Mouse (Mus musculus) olfactory bulb, adult 2 months (tissue): ENCODE data around the gene Hspb1. TPM values are rescaled to one million over a fixed set of nuclear protein-coding genes. Genes with fewer than 3 reads are reported as not detected.

Source experiments
- H3K27ac ChIP-seq: fragments of 200-500 bp; 2 replicates; pipeline ENCODE4 v1.5.1; 2012; ENCODE audit warnings: low read depth, low read length; ENCODE audit not compliant: insufficient read depth
- H3K4me1 ChIP-seq: fragments of 200-500 bp; 2 replicates; pipeline ENCODE4 v1.6.1; 2012; ENCODE audit warnings: low read length; ENCODE audit not compliant: control insufficient read depth, insufficient read depth
- H3K4me3 ChIP-seq: fragments of 200-500 bp; 2 replicates; pipeline ENCODE4 v1.5.1; 2012; ENCODE audit warnings: mild to moderate bottlenecking, low read depth, low read length, moderate library complexity; ENCODE audit not compliant: insufficient read depth
- CTCF ChIP-seq: fragments of 200-500 bp; IDR thresholded peaks from 2 replicates; pipeline ENCODE4 v1.5.1; 2012; ENCODE audit warnings: low read depth, mild to moderate bottlenecking, low read length, moderate library complexity; ENCODE audit not compliant: insufficient read depth
- POLR2A ChIP-seq: fragments of 200-500 bp; IDR thresholded peaks from 2 replicates; pipeline ENCODE4 v1.6.1; 2012; ENCODE audit warnings: mild to moderate bottlenecking, low read depth, low read length, moderate library complexity; ENCODE audit not compliant: insufficient read depth
- WGBS: fragments of 180-500 bp; shearing (Covaris S2); methylation state at CpG from one replicate; pipeline ENCODE4 v1.1.7; 2018; 5-methylcytosine and 5-hydroxymethylcytosine counted together
- polyA plus RNA-seq: library from polyadenylated mRNA; stranded (reverse); fragments of >200 nt; gene quantifications from 2 replicates; pipeline ENCODE4 v1.2.4, GENCODE M21; 2012; ENCODE audit warnings: low replicate concordance; ENCODE audit not compliant: missing spikeins, insufficient read depth, insufficient read length

Hspb1 gene
- polyA plus RNA-seq, 1 experiment = not detected

GRCm38 (mm10) chr5:135932359-135932758, 44.6 kb downstream of the Hspb1 start:
- 28% methylated on average over 2 of the region's 2 CpGs for WGBS
- TF ChIP-seq POLR2A = no peak
- no peak for TF ChIP-seq CTCF
- no peak overlapping the region for H3K4me3 ChIP-seq
- H3K4me1 ChIP-seq = peaks cover 16% of the 10 kb centered on the region
- H3K27ac ChIP-seq = no peak overlapping the region

GRCm38 (mm10) chr5:135933222-135933899, 45.6 kb downstream of the Hspb1 start:
- Histone ChIP-seq H3K4me1 (peaks cover 16% of the 10 kb centered on the region), H3K4me3 (peak overlapping the region; percentile 69), H3K27ac (no peak overlapping the region)
- WGBS = 3% methylated on average over 12 of the region's 12 CpGs
- TF ChIP-seq CTCF (no peak), POLR2A (no peak)

- WGBS = under 1% methylated on average over 33 of the region's 35 CpGs
- TF ChIP-seq POLR2A (no peak), CTCF (no peak)
- Histone ChIP-seq H3K4me3 (peak overlapping the region; percentile 69), H3K4me1 (peaks cover 15% of the 10 kb centered on the region), H3K27ac (peak overlapping the region; percentile 74)
These were observed 46.3 kb downstream of the Hspb1 start for GRCm38 (mm10) chr5:135933900-135934441.

- Histone ChIP-seq H3K27ac (peak within 1 kb of the TSS; percentile 91), H3K4me1 (peaks cover 10% of the 10 kb centered on the region; the same call in 1 of the 2 replicates), H3K4me3 (peak within 1 kb of the TSS; percentile 69)
- under 1% methylated on average over 48 of the region's 48 CpGs for WGBS
- TF ChIP-seq CTCF (peak; percentile 68; the same call in 1 of the 2 replicates), POLR2A (peak; percentile 99)
These were observed 46.9 kb downstream of the Hspb1 start, which contains the start of gene Ywhag for GRCm38 (mm10) chr5:135934481-135935175. Gene Ywhag (minus strand): TSS chr5:135934616.

- TF ChIP-seq CTCF = no peak
- no peak for TF ChIP-seq POLR2A
- Histone ChIP-seq H3K4me3 (peak overlapping the region; percentile 6; the same call in 1 of the 2 replicates), H3K4me1 (peaks cover 9% of the 10 kb centered on the region; the same call in 1 of the 2 replicates), H3K27ac (peak overlapping the region; percentile 74)
- WGBS = 52% methylated on average over 7 of the region's 7 CpGs
These were observed 47.4 kb downstream of the Hspb1 start for GRCm38 (mm10) chr5:135935176-135935523.

- TF ChIP-seq CTCF (no peak), POLR2A (no peak)
- Histone ChIP-seq H3K27ac (no peak overlapping the region), H3K4me3 (no peak overlapping the region), H3K4me1 (peaks cover 9% of the 10 kb centered on the region; the same call in 1 of the 2 replicates)
- 75% methylated on average over 6 of the region's 6 CpGs for WGBS
These were observed 48.0 kb downstream of the Hspb1 start for GRCm38 (mm10) chr5:135935641-135936190.

Other genes starting within 250 kb of the Hspb1 start
- gene Por, start 217.9 kb upstream of the Hspb1 start, polyA plus RNA-seq = not detected in 2 replicates
- gene Tmem120a, start 143.5 kb upstream of the Hspb1 start, polyA plus RNA-seq = not detected in 2 replicates
- not detected in 2 replicates for gene Styxl1, start 109.5 kb upstream of the Hspb1 start, polyA plus RNA-seq
- gene Mdh2, start 109.4 kb upstream of the Hspb1 start, polyA plus RNA-seq = 359 and 724 TPM in 2 replicates
- gene Srrm3, start 81.0 kb upstream of the Hspb1 start, polyA plus RNA-seq = not detected in 2 replicates
- 235 and 282 TPM in 2 replicates for gene Ywhag, start 46.7 kb downstream of the Hspb1 start, polyA plus RNA-seq
- not detected in 2 replicates for gene Ssc4d, start 86.6 kb downstream of the Hspb1 start, polyA plus RNA-seq
- gene Zp3, start 92.2 kb downstream of the Hspb1 start, polyA plus RNA-seq = not detected in 2 replicates
- not detected in 2 replicates for gene Dtx2, start 106.9 kb downstream of the Hspb1 start, polyA plus RNA-seq
- not detected in 2 replicates for gene Upk3b, start 150.6 kb downstream of the Hspb1 start, polyA plus RNA-seq
- not detected in 2 replicates for gene Upk3bl, start 166.6 kb downstream of the Hspb1 start, polyA plus RNA-seq
- not detected in 2 replicates for gene Rasa4, start 196.0 kb downstream of the Hspb1 start, polyA plus RNA-seq
- not detected in 2 replicates for gene Polr2j, start 228.7 kb downstream of the Hspb1 start, polyA plus RNA-seq
- not detected in 2 replicates for gene Lrwd1, start 248.2 kb downstream of the Hspb1 start, polyA plus RNA-seq
- not detected in 2 replicates for gene Alkbh4, start 248.2 kb downstream of the Hspb1 start, polyA plus RNA-seq